ENCODE assay signal across 8 mouse cellular contexts in the genomic region with DNA sequence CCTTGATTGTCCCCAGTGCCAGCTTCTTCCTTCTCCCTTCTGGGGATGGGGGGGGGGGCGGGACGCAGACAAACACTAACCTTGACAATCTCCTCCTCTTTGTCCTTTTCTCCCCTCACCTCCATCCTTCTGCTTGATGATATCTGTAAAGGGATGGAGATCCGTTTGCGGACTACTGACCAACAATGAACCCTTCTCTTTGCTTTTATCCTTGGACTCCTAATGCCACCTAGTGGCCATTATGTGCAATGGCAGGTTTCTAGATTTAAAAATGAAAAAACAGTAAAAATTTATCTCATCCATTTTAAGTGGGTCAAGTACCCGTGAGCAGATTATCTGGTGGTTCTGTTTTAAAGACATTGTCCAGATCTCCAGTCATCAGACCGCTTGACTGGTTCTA. TPM values are rescaled to one million over a fixed set of nuclear protein-coding genes. Genes with fewer than 3 reads are reported as not detected.
A peak's percentile ranks its signal among the peaks of the same experiment; 100 is the strongest.
DNase-seq lines count a peak whose midpoint lies in the region; ATAC-seq lines count a peak whose summit lies in the region.

No protein-coding gene starts in this region.

- H3K4me1 ChIP-seq in forebrain, embryonic 11.5 days (replicated peaks; ENCODE audit: control insufficient read depth, insufficient read depth, low read length): 0 out of 2 replicates have a peak, but pooled peaks cover 2% of the 10 kb centered on the region

- H3K36me3 ChIP-seq in forebrain, embryonic 11.5 days (ENCODE audit: control insufficient read depth, insufficient read depth, low read length): no peaks in the 10 kb centered on the region

- H3K9me3 ChIP-seq in forebrain, embryonic 11.5 days (ENCODE audit: control insufficient read depth, low read length): no peaks in the 10 kb centered on the region

- ATAC-seq in forebrain, embryonic 11.5 days (replicated peaks; ENCODE audit: low FRiP score): no peak
- no peak for ATAC-seq in erythroblast, adult 5-6 weeks (replicated peaks; ENCODE audit: low FRiP score, poor library complexity, severe bottlenecking)

- peak overlapping the region; percentile 46 for H3K4me2 ChIP-seq in forebrain, embryonic 11.5 days (ENCODE audit: low read depth, low read length, severe bottlenecking)

- no peaks in the 10 kb centered on the region for H3K27me3 ChIP-seq in forebrain, embryonic 11.5 days (ENCODE audit: control insufficient read depth, insufficient read depth, low read length)

- H3K4me3 ChIP-seq in forebrain, embryonic 11.5 days (ENCODE audit: low read depth, low read length): no peak overlapping the region

- no peak overlapping the region for H3K27ac ChIP-seq in forebrain, embryonic 11.5 days (ENCODE audit: low read depth, low read length)

- peak; percentile 80 for DNase-seq in cerebellum, adult 9-10 months
- DNase-seq in cerebellum, postnatal 36 days: no peak
- DNase-seq in CD4-positive helper T cell, adult 2 months (ENCODE audit: low read depth, low spot score): peak; percentile 47
- no peak for DNase-seq in forebrain, embryonic 11.5 days (ENCODE audit: low spot score)
- DNase-seq in lung, postnatal 36 days: peak; percentile 40
- no peak for DNase-seq in adrenal gland, adult 18-20 months (ENCODE audit: low spot score in 2 of 2)
- DNase-seq in right cerebral cortex, postnatal 36 days (ENCODE audit: low spot score in 2 of 2): no peak

- under 1% methylated on average over 6 of the region's 6 CpGs for WGBS in forebrain, embryonic 11.5 days

- H3K9ac ChIP-seq in forebrain, embryonic 11.5 days (ENCODE audit: low read length): peak overlapping the region; percentile 41; the same call in 1 of the 2 replicates

RNA-seq across cellular contexts. Expression of a gene that starts 3.5 kb away (rescaled TPM):
- 7.8 and 10.3 TPM in 2 replicates for polyA plus RNA-seq in forebrain, embryonic 11.5 days (2014; fragmentation: Nextera tagmentation; extraction: Ambion mirVana)
- 1 to 10 TPM; 1.2 to 2.0 TPM for total RNA-seq in adrenal gland, adult 18-20 months (2021)
- not detected in 2 replicates for total RNA-seq in erythroblast, adult 5-6 weeks (2015; ENCODE audit: low replicate concordance)
- total RNA-seq in erythroblast, adult 5-6 weeks (2017; ENCODE audit: low replicate concordance): 0.28 TPM in 1 of 2 replicates, not detected in the other

RNA-seq across cellular contexts. Expression of a gene that starts 11.3 kb away (rescaled TPM):
- polyA plus RNA-seq in forebrain, embryonic 11.5 days (2014; fragmentation: Nextera tagmentation; extraction: Ambion mirVana): 10.3 and 12.5 TPM in 2 replicates
- 10 to 100 TPM; 30.3 to 33.4 TPM for total RNA-seq in adrenal gland, adult 18-20 months (2021)
- total RNA-seq in erythroblast, adult 5-6 weeks (2015; ENCODE audit: low replicate concordance): 1.0 TPM in 1 of 2 replicates, not detected in the other
- 0.77 and 0.98 TPM in 2 replicates for total RNA-seq in erythroblast, adult 5-6 weeks (2017; ENCODE audit: low replicate concordance)

RNA-seq across cellular contexts. Expression of a gene that starts 32.0 kb away (rescaled TPM):
- 12.6 and 13.9 TPM in 2 replicates for polyA plus RNA-seq in forebrain, embryonic 11.5 days (2014; fragmentation: Nextera tagmentation; extraction: Ambion mirVana)
- not detected for total RNA-seq in adrenal gland, adult 18-20 months (2021)
- not detected in 2 replicates for total RNA-seq in erythroblast, adult 5-6 weeks (2015; ENCODE audit: low replicate concordance)
- total RNA-seq in erythroblast, adult 5-6 weeks (2017; ENCODE audit: low replicate concordance): not detected in 2 replicates

RNA-seq across cellular contexts. Expression of a gene that starts 45.5 kb away (rescaled TPM):
- polyA plus RNA-seq in forebrain, embryonic 11.5 days (2014; fragmentation: Nextera tagmentation; extraction: Ambion mirVana): 93.9 and 94.3 TPM in 2 replicates
- 10 to 100 TPM; 13.3 to 16.2 TPM for total RNA-seq in adrenal gland, adult 18-20 months (2021)
- 0.42 and 4.0 TPM in 2 replicates for total RNA-seq in erythroblast, adult 5-6 weeks (2015; ENCODE audit: low replicate concordance)
- total RNA-seq in erythroblast, adult 5-6 weeks (2017; ENCODE audit: low replicate concordance): 1.8 and 4.5 TPM in 2 replicates

Comparison
In these comparisons a context has a peak if more than half of its experiments do, and no peak if none do; other contexts are left out.
1. DNase-seq: peak in cerebellum, adult 9-10 months (single experiment), CD4-positive helper T cell, adult 2 months (single experiment) and lung, postnatal 36 days (single experiment); none in cerebellum, postnatal 36 days (0 of 2), forebrain, embryonic 11.5 days (single experiment), adrenal gland, adult 18-20 months (0 of 2) and right cerebral cortex, postnatal 36 days (0 of 2).
2. RNA of a gene that starts 11.3 kb away (total RNA-seq): 30.3 to 33.4 TPM in adrenal gland, adult 18-20 months; 0.77 to 1.0 TPM in erythroblast, adult 5-6 weeks; every median in the first group is over 10 times any median in the second.